Mouse (Mus musculus): ENCODE results near the gene Ssc4d. TPM values are rescaled to one million over a fixed set of nuclear protein-coding genes. Genes with fewer than 3 reads are reported as not detected.

Gene Ssc4d
- polyA plus RNA-seq, 1 experiment, result 15.4 TPM

DNA sequence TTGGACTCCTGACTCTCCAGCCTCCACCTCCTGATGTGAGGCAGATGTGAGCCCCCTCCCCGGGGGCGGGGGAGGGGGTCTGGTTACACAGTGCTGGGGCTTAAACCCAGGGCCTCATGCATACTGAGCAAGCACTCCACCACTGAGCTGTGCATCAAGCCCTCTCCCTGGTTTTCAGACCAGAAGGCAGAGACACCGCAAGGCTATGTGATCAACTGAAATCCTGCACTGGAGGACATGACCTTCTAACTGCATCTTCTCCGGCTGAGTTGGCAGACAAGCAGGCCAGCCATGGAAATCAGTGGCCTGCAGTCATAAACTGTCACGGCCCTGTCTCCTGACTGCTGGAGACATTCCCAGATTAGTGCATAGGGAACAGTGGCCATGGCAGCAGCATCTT is 33.7 kb downstream of the Ssc4d start:
- no peak for DNase-seq (ENCODE audit: low read depth)

DNA sequence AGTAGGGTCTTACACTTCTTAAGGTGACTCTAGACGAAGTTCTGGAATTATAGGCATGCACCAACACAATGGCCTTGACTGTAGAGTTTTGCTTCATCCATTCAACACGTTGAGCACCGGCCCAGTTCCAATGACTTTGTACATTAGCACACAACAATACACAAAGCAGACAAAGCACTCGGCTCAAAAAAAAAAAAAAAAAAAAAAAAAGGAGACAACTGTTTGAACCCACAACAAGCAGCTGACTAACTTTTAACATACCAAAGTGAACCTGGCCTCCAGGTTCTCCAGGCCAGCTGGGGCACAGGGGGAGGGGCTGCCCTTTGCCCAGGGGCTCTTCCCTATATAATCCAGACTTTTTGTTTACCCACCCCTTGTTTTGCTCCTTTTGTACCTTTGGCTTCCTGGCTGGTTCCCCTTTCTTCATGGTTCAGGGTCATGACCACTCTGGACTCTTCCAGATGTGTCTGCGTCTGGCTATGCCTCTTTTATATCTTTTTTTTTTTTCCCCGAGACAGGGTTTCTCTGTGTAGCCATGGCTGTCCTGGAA is 38.6 kb downstream of the Ssc4d start:
- DNase-seq (ENCODE audit: low read depth), result no peak

DNA sequence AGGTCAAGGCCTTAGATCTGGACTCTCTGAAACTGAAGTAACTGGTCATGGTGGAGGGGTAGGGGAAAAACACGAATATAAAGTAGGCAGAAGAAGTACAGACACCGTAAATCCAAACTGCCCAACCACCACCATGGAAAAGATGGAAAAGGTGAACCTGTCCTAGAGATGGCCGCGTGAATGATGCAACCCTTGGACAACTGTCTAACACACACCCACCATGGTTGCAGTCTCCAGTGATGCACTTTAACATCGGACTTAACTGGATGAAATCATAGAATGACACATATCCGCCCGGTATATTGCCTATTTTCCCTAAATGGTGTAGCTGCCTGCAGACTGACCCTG is 39.2 kb downstream of the Ssc4d start:
- no peak for DNase-seq (ENCODE audit: low read depth)

DNA sequence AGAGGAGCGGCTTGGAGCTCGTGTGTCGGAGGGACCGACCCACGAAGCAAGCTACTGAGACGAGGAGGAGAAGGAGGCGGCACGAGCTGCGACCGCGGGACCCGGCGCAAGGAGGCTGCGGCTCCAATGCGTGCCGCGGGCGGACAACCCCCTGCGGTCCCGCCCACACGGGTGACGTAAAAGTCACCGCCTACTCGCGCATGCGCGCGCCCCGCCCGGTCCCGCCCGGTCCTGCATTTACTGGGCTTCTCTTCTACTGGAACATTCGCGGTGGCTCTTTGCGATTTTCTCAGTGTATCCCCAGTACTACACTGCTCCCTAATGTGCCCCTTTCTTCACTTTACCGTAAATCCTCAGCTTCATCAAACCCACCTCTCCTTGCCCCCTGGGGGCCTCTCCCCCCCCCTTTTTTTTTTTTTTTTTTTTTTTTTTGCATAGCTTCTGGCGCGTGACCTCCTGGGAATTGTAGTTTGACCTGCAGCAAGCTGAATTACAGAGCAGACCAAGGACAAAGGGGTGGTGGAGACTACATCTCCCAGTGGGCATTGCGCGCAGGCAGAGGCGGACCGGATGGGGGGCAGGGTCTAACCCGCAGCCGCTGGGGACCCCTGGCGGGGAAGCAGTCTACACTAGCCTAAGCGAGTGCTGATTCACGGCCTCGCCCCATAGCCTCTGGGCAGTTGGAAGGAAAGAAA is 39.7 kb downstream of the Ssc4d start, which contains the start of gene Ywhag:
TSS of gene Ywhag (minus strand) at position 136 of the 695 bp plus-strand sequence.
- DNase-seq (ENCODE audit: low read depth), result no peak

DNA sequence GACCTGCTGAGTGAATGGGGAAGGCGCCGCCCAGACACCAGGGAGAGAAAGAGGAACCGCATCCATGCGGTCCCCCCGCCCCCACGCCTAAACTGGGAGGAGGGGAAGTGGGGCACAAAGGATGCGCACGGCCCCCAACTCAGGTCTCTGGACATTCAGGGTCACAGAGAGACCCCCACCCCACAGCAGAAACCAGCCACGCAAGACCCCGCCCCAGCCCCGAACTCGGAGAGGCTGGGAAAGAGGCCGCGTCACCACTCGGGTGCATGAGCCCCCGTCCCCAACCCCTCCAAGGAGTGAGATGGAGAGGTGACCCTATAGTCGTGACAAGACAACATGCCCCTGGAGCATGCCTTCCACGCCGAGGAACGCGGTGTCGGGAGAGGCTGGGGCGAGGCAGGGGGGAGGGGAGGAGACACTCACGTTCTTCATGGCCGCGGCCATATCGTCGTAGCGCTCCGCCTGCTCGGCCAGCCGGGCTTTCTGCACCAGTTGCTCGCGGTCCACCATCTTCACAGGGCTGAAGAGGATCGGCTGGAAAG is 40.4 kb downstream of the Ssc4d start:
- DNase-seq (ENCODE audit: low read depth), result no peak

DNA sequence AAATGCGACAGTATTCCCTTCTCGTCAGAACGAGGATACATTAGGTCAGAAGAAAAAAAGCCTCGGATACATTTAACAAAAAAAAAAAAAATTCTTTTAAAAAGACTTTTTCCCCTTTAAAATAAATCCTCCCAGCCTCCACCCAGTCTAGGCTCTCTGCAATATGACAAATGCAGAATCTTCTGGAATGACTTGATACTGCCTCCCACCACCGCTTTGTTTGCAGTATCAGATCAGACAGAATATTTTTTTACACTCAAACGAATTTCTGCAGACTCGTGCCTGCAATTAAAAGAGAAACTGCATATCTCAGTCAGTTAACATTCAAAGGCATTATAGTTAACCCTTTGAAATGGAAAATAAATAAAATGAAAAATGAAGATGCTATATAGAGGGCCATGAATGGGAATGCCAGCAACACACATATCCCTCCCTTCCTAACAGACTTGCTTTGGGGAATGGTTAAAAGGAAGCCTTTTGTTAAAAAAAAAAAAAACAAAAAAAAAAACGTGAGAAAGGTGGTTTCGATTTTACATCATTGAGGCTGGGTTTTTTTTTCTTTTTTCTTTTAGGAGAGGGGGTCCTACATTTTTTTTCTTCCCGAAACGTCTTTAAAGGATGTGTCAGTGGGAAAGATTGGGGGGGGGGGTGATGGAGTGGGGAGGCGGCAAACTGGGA is 41.0 kb downstream of the Ssc4d start:
- no peak for DNase-seq (ENCODE audit: low read depth)

DNA sequence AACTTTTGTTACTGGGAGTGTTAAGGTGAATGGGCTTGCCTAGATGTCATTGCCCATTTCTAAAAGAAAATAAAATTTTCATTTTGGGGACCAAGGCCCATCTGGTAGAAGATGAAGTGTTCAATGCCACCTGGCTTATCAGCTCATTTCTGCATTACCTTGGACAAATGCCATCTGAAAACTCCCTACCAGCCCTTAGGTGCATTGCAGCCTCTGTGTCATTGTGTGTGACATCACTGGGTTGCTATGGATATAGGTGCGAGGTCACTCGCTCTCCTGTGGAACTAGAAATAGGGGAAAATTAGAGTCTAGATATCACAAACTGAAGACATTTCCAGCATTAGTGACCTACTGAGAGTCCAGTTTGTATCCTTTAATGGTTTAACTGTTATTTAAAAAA is 42.0 kb downstream of the Ssc4d start:
- DNase-seq (ENCODE audit: low read depth), result no peak

DNA sequence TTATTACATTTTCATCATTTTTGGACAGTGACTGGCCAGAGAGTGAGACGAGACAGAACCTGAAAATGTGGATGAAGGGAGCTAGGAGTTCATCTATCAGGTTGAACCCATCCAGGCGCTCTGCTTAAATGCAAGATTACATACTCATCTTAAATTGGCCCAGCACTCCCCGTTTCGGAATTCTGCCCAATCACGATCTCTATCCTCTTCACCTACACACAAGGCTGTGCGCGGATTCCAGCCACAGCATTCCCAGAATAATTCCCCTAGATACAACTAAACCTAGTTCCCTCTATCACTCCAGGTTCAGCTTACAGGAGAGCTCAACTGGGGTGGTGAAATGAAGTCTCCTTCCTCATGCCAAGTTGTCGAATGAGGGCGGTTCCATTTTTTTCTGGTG is 42.8 kb downstream of the Ssc4d start:
- no peak for DNase-seq (ENCODE audit: low read depth)

DNA sequence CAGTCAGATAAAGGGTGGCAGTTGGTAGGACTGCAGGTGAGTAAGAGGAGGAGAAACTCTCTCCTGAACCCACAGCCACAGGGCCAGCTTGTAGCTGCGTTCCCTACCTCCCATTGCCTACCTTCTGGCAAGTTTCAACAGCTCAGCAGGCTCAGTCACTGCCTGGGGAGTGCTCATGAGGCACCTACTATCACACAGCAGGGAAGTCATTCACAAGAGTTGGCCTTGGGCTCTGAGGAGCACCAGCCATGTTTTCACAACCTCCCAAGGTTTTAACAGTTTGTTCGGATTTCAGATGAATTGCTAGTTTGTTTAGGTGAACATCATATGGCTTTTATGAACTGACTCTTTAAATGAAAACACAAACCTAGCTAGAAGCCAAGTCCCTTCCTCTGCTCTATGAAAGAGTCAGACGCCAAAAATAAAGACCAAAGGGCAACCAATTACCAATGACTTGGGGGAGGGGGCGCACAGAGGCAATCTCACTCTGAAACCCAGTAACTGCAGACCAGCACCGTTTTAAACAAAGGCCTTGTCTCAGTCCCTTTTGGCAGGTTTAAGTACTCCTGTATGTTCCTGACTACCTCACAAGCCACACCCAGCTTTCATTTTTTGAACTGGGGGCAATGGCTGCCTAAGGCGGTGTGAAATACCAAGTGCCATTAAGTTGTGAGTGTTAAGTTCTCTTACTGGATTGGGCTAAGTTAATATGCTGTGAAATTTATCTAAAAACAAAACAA is 44.5 kb downstream of the Ssc4d start:
- no peak for DNase-seq (ENCODE audit: low read depth)

DNA sequence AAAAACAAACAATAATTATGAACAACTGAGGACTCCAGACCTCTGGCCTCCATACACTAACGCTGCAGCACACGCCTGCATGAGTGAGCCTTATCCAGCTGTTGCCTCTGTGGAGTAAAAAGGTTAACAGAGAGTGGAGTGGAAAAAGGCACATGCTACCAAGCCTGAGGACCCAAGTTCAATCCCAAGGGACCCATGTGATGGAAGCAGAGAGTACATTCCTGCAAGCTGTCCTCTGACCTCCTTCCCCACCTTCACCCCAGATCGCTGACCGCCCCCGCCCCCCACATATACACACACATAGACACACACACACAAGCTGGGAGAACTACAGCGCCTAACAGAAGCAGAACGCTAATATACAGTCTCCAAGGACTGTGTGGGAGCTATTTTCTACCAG is 50.4 kb downstream of the Ssc4d start:
- no peak for DNase-seq (ENCODE audit: low read depth)

DNA sequence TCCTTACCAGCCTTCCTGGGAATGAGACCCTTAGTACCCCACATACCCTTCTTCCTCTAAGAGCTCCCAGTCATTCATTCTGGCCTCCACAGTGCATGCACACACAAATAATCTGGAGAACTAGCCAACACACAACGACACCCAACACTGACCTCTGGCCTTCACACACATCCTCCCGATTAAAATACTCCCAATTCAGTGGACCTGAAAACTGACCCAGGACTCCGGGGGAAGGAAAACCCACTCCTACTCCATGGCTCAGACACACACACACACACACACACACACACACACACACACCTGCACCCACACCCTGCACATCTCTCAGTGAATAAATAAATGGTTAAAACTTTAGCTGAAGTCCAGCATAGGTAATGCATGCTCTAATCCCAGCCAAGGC is 54.4 kb downstream of the Ssc4d start:
- DNase-seq (ENCODE audit: low read depth), result no peak

DNA sequence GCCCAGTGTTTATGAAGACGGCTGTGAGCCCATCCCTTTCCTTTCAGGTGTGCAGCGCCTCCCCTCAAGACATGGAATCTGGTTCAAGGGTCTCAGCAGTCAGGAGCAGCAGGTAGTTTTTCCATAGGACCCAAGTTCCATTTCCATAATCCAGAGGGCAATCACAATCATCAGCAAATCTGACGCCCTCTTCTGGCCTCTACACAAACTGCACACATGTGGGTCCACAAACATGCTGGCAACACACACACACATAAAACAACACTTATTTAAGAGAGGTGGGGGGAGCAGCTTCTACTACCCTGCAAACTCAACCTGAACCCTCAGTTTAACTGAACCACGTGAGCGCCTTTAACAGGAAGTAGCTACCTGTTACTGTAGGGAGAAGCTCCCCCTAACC is 55.7 kb downstream of the Ssc4d start:
- no peak for DNase-seq (ENCODE audit: low read depth)

DNA sequence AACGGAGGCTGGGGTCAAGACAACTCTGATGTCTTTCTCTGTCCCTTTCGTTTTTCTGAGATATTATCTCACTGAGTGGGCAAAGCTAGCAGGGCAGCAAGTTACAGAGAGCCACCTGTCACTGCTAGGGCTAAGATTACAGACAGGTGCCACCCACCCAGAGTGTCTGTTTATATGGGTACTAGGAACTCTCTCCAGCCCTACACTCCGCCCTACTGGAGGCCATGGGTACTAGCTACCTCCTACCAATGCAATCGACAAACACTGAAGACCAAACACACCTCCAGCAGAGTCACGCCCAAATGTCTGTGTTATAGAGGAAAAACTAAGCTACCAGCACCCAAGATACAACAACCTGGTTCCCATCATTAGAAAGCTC is 56.3 kb downstream of the Ssc4d start:
- no peak for DNase-seq (ENCODE audit: low read depth)

DNA sequence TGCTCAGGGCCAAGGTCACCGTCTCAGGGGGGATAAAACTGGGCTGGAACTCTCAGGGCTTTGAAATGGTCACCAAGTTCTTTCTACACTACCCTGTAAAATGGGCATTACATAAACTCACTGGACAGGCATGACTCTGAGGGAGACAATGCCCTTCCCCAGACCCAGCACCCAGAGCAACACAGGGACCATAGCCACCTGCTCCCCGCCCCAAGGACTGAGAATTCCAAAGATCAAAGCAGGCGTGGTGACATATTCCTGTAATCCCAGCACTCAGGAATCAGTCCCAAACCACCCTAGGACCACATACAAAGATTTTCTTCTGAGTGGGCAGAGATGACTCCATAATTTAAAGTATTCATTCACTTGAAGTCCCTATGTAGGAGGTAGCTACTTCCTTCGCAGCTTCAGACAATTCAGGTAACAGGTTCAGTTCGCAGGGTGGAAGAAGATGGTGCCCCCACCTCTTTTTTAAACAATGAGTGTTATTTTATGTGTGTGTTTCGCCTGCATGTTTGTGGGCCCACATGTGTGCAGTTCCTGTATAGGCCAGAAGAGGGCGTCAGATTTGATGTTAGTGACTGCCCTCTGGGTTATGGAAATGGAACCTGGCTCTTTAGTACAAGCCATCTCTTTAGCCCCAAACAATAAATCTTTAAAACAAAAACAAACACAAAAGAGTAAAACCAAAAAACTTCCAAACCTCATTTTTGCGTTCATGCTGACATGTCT is 56.8 kb downstream of the Ssc4d start:
- no peak for DNase-seq (ENCODE audit: low read depth)

DNA sequence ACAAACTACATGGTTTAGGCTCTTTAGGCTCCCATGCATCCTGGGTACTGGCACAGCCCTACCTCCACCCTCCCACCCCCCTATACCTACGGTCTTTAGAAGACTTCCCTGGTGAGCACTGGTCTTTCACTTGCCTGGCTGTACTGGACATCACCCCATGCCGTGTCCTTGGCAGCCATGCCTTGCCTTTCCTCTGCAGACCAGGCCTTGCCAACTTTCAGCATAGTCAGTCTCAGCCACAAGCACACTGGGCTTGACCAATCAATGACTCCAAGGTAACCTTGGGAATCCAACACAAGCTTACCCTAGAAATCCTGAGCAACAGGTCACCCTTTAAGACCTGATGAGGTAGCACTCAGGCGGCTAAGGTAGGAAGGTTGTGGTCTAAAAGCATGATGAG is 57.7 kb downstream of the Ssc4d start:
- DNase-seq (ENCODE audit: low read depth), result no peak

DNA sequence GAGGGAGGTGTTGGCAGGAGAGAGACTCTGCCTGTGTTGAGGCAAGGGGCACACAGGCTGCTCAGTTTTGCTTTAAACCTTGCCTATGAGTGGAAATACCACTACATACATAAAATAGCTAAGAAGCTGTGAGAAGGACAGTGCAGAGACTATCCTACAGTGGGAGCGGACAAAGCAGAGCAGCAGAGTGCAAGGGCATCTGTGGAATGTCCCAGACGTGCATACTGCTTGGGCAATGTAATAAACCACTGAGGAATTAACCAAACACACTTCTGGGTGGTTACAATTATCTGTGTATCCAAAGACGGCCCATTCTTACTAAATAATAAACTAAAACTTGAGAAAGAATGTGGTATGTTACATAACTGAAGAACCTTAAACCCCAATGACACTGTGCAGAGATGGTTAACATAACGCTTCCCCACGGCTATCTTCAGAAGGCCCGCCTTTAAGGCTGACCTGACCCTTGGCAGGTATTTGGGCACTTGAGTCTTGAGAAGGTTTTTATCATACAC is 58.2 kb downstream of the Ssc4d start:
- no peak for DNase-seq (ENCODE audit: low read depth)

DNA sequence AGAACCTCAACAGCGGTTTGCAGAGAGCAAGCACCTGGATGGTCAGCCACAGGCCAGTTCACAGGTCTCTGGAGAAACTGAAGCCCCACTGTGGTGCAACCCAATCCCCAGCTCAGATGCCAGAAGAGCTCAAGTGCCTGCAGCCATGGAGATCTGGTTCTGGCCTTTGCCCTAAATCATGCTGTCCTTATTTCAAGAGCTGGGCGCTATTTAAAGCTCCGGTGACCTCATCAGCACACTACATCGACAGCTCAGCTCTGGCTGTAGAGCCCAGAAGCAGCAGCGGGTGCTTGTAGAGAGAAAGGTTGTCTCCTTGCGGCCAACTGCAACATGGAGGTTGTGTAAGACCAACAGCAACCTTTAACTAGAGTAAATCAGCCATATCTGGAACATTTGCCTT is 60.2 kb downstream of the Ssc4d start:
- DNase-seq (ENCODE audit: low read depth), result no peak

DNA sequence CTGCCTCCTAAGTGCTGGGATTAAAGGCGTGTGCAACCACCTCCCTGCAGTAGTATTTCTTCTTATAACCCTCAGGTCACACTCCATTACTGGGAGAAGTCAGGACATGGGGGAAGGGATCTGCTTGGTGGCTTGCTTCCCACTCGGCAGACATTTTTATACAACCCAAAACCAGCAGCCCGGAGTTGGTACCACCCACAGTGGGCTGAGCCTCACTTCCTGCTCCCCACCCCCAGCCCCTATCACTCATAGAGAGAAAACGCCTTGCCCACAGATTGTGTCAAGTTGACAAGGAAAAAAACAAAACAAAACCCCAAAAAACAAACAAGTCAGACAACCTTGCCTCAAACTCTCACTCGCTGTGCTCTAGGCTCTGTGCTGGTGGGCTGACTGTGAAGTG is 61.1 kb downstream of the Ssc4d start:
- no peak for DNase-seq (ENCODE audit: low read depth)

DNA sequence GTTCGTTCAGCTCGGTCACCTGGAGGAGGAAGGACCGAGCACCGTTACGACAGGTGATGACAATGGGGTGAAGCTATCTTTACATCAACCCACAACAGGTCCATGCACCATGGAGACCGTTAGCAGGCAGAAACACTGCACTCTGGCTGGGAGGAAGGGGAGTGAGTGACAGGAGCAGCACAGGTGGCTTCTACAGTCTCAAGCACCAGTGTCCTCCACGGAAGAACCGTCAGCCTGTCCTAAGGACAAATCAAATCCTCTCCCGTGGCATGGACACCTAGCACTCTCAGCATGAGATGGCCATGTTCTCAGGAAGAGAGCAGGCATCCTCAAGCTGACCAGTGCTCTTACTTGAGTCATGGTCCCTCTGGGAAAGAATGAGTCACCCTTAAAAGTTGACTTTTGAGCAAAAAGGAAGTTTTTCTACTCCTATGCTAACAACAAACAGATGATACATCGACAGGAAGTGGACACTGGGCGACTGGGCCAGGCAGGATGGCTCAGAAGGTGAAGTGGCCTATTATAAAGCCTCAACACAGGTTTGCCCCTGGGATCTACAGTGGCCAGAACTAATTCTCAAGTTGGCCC is 62.6 kb downstream of the Ssc4d start:
- DNase-seq (ENCODE audit: low read depth), result no peak

DNA sequence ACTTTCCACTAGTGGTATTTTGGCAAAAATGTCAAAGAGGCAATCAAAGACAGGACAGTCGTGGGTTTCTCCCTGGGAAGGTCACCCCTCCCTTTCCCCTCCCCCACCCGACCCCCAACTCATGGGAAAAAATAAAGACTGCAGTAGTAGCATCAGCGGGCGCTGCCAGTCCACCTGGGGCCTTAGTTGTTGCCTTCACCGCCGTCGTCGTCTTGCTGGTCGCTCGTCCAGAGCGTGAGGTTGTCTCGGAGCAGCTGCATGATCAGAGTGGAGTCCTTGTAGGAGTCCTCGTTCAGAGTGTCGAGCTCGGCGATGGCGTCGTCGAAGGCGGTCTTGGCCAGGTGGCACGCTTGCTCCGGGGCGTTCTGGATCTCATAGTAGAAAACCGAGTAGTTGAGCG is 63.5 kb downstream of the Ssc4d start:
- no peak for DNase-seq (ENCODE audit: low read depth)
